Mouse (Mus musculus) midbrain, embryonic 11.5 days (tissue): ENCODE results near the gene Alg14. TPM values are rescaled to one million over a fixed set of nuclear protein-coding genes. Genes with fewer than 3 reads are reported as not detected.

Experiments used
- ATAC-seq: fragments of 200-750 bp; cut with Nextera tagmentation; 2 replicates; pipeline ENCODE4 v1.8.0; 2017; ENCODE audit warnings: moderate TSS enrichment, moderate library complexity; ENCODE audit not compliant: low FRiP score
- DNase-seq: peaks from one replicate; pipeline ENCODE4 v3.0.0; 2015; ENCODE audit warnings: low spot score; ENCODE audit errors: missing footprints
- H3K27ac ChIP-seq: fragments of 300-500 bp; sonication (generic); 2 replicates; pipeline ENCODE4 v1.5.1; 2014; ENCODE audit warnings: low read depth, low read length
- H3K27me3 ChIP-seq: fragments of 300-500 bp; sonication (generic); 2 replicates; pipeline ENCODE4 v1.6.1; 2014; ENCODE audit warnings: mild to moderate bottlenecking, low read length, moderate library complexity, mixed read lengths; ENCODE audit not compliant: control insufficient read depth, insufficient read depth
- H3K36me3 ChIP-seq: fragments of 300-500 bp; sonication (generic); 2 replicates; pipeline ENCODE4 v1.6.1; 2014; ENCODE audit warnings: mild to moderate bottlenecking, low read length, moderate library complexity, mixed read lengths; ENCODE audit not compliant: control insufficient read depth, insufficient read depth
- H3K4me1 ChIP-seq: fragments of 300-500 bp; sonication (generic); 2 replicates; pipeline ENCODE4 v1.6.1; 2014; ENCODE audit warnings: low read length; ENCODE audit not compliant: control insufficient read depth, insufficient read depth
- H3K4me2 ChIP-seq: fragments of 300-500 bp; sonication (generic); 2 replicates; pipeline ENCODE4 v1.6.1; 2014; ENCODE audit warnings: mild to moderate bottlenecking, moderate library complexity
- H3K4me3 ChIP-seq: fragments of 300-500 bp; sonication (generic); 2 replicates; pipeline ENCODE4 v1.5.1; 2014; ENCODE audit warnings: low read depth, low read length
- H3K9ac ChIP-seq: fragments of 300-500 bp; sonication (generic); 2 replicates; pipeline ENCODE4 v1.6.1; 2014; ENCODE audit warnings: low read length
- H3K9me3 ChIP-seq: fragments of 300-500 bp; sonication (generic); 2 replicates; pipeline ENCODE4 v1.6.1; 2016; ENCODE audit warnings: low read length; ENCODE audit not compliant: control insufficient read depth
- WGBS: fragments of 180-500 bp; shearing (Covaris S2); extraction: QIAGEN DNeasy Blood & Tissue Kit; methylation state at CpG from one replicate; pipeline ENCODE4 v1.1.7; 2014; 5-methylcytosine and 5-hydroxymethylcytosine counted together
- polyA plus RNA-seq: library from polyadenylated mRNA; unstranded; fragments of >200 nt; fragmentation: Nextera tagmentation; extraction: Ambion mirVana; gene quantifications from 2 replicates; pipeline ENCODE4 v1.2.1, GENCODE M21; 2014

The Alg14 gene
- polyA plus RNA-seq, 1 experiment from 2014 or later = 38.0 TPM

GRCm38 (mm10) chr3:121340321-121340761 lies 48.8 kb downstream of the Alg14 start:
- H3K9ac ChIP-seq = no peak overlapping the region
- WGBS = 67% methylated on average over 7 of the region's 7 CpGs
- H3K27ac ChIP-seq = no peak overlapping the region
- ATAC-seq (no peak), DNase-seq (no peak)
- H3K27me3 ChIP-seq = no peaks in the 10 kb centered on the region
- no peak overlapping the region for H3K4me2 ChIP-seq
- peaks cover 16% of the 10 kb centered on the region for H3K4me1 ChIP-seq
- H3K9me3 ChIP-seq = no peaks in the 10 kb centered on the region
- no peak overlapping the region for H3K4me3 ChIP-seq
- no peaks in the 10 kb centered on the region for H3K36me3 ChIP-seq

- Histone ChIP-seq H3K4me1 (peaks cover 18% of the 10 kb centered on the region), H3K9ac (no peak overlapping the region), H3K4me3 (no peak overlapping the region), H3K4me2 (no peak overlapping the region), H3K27me3 (no peaks in the 10 kb centered on the region), H3K27ac (no peak overlapping the region), H3K36me3 (no peaks in the 10 kb centered on the region), H3K9me3 (no peaks in the 10 kb centered on the region)
- 45% methylated on average over 7 of the region's 7 CpGs for WGBS
- DNase-seq (peak; percentile 79), ATAC-seq (no peak)
Measured at GRCm38 (mm10) chr3:121343224-121343623, 51.7 kb downstream of the Alg14 start.

- ATAC-seq (peak; percentile 60), DNase-seq (peak; percentile 84)
- H3K27ac ChIP-seq = no peak overlapping the region
- no peaks in the 10 kb centered on the region for H3K36me3 ChIP-seq
- no peak overlapping the region for H3K4me2 ChIP-seq
- no peaks in the 10 kb centered on the region for H3K9me3 ChIP-seq
- no peak overlapping the region for H3K9ac ChIP-seq
- H3K27me3 ChIP-seq = no peaks in the 10 kb centered on the region
- no peak overlapping the region for H3K4me3 ChIP-seq
- H3K4me1 ChIP-seq = peaks cover 23% of the 10 kb centered on the region
- 29% methylated on average over 8 of the region's 8 CpGs for WGBS
Measured at GRCm38 (mm10) chr3:121344056-121344945, 52.7 kb downstream of the Alg14 start.

DNA sequence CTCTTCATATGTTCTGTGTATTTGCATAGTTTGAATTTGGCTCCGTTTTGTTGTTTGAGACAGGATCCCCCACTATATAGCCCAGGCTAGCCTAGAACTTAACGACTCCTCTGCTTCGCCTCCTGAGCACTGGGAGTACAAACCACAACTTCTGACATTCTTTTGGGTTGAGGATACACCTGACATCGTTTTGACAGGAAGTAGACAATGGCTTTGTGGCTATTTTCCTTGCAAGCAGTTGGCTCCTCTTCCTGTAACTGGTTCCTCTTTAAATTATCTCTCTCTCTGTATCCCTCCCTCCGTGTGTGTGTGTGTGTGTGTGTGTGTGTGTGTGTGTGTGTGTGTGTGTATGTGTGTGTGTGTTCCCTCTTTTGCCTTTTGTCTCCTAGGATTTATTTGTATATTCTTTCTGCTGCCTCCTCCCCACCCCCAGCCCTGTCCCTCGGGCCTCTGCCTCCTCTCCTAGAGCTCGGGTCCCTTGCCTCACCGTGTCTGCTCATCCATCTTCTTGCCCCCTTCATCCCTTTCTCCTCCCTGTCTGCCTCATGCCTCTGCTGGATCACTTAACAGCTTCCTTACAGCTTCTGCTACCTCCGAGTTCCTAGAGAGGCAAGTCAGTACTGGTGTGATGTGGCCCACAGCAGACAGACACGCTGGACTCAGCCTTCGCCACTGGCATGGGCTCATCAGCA lies 53.5 kb downstream of the Alg14 start:
- H3K9ac ChIP-seq = no peak overlapping the region
- H3K4me2 ChIP-seq = no peak overlapping the region
- WGBS = 61% methylated on average over 11 of the region's 11 CpGs
- no peak overlapping the region for H3K27ac ChIP-seq
- peak; percentile 80 for DNase-seq
- H3K27me3 ChIP-seq = no peaks in the 10 kb centered on the region
- no peaks in the 10 kb centered on the region for H3K9me3 ChIP-seq
- ATAC-seq = no peak
- peaks cover 31% of the 10 kb centered on the region for H3K4me1 ChIP-seq
- H3K36me3 ChIP-seq = no peaks in the 10 kb centered on the region
- no peak overlapping the region for H3K4me3 ChIP-seq

DNA sequence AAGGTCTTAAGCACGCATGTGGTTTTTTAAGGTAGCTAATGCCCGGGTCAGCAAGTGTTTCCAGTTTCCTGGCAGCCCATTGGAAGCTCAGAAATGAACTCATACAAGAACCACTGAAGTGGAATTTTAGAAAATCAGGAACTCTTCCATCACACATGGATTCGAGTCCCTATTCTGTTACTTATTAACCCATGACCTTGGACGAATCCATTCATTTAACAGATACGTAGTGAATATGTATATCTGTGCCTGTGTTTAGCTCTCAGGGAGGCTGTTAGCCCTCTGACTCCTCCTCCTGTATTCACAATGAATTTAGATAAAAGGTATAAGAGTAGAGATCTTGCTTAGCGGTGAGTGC lies 54.0 kb downstream of the Alg14 start:
- Histone ChIP-seq H3K27ac (no peak overlapping the region), H3K9ac (no peak overlapping the region), H3K9me3 (no peaks in the 10 kb centered on the region), H3K27me3 (no peaks in the 10 kb centered on the region), H3K4me2 (no peak overlapping the region), H3K4me3 (no peak overlapping the region), H3K4me1 (peaks cover 37% of the 10 kb centered on the region), H3K36me3 (no peaks in the 10 kb centered on the region)
- no peak for ATAC-seq
- DNase-seq = no peak
- 61% methylated on average over 6 of the region's 6 CpGs for WGBS

GRCm38 (mm10) chr3:121346507-121347267 lies 55.1 kb downstream of the Alg14 start:
- H3K9ac ChIP-seq = no peak overlapping the region
- H3K27me3 ChIP-seq = no peaks in the 10 kb centered on the region; the same call in 1 of the 2 replicates
- no peaks in the 10 kb centered on the region for H3K9me3 ChIP-seq
- 91% methylated on average over 12 of the region's 12 CpGs for WGBS
- no peak overlapping the region for H3K4me2 ChIP-seq
- no peak for ATAC-seq
- H3K4me1 ChIP-seq = peaks cover 37% of the 10 kb centered on the region
- DNase-seq = no peak
- no peak overlapping the region for H3K27ac ChIP-seq
- no peak overlapping the region for H3K4me3 ChIP-seq
- H3K36me3 ChIP-seq = no peaks in the 10 kb centered on the region

DNA sequence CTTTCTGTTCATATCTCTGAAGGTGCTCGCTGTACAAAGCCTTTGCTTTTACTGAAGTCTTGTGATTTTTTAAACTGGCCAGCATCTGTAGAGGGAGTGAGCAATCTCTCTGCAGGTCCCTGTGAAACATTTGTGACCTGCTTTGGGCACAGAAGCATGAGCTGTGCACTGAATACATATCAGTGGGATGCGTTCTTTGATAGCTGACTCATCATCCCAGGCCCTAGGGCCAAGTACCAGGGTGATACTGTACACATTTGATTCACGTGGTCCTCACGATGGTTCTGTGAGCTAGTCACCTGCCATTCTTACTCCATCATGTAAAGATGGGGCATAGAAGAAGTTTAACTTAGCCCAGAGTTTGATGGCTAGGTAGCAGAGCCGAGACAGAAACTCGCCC lies 57.2 kb downstream of the Alg14 start:
- 75% methylated on average over 6 of the region's 6 CpGs for WGBS
- DNase-seq (no peak), ATAC-seq (0 out of 2 replicates have a peak, but pooled peaks have one; percentile 0)
- H3K4me3 ChIP-seq = no peak overlapping the region
- H3K27ac ChIP-seq = no peak overlapping the region
- H3K4me2 ChIP-seq = no peak overlapping the region
- H3K9me3 ChIP-seq = no peaks in the 10 kb centered on the region
- no peak overlapping the region for H3K9ac ChIP-seq
- peaks cover 34% of the 10 kb centered on the region for H3K4me1 ChIP-seq
- H3K27me3 ChIP-seq = no peaks in the 10 kb centered on the region; the same call in 1 of the 2 replicates
- H3K36me3 ChIP-seq = no peaks in the 10 kb centered on the region

- H3K4me1 ChIP-seq = peaks cover 27% of the 10 kb centered on the region
- no peaks in the 10 kb centered on the region for H3K9me3 ChIP-seq
- peak overlapping the region; percentile 44; the same call in 1 of the 2 replicates for H3K9ac ChIP-seq
- peak overlapping the region; percentile 33 for H3K4me2 ChIP-seq
- H3K27ac ChIP-seq = peak overlapping the region; percentile 77
- peak; percentile 88 for ATAC-seq
- WGBS = 19% methylated on average over 33 of the region's 33 CpGs
- no peaks in the 10 kb centered on the region; the same call in 1 of the 2 replicates for H3K27me3 ChIP-seq
- no peak overlapping the region for H3K4me3 ChIP-seq
- DNase-seq = peak; percentile 95
- no peaks in the 10 kb centered on the region for H3K36me3 ChIP-seq
Measured at GRCm38 (mm10) chr3:121349334-121350169, 58.0 kb downstream of the Alg14 start.
